Mouse (Mus musculus) olfactory bulb, adult 2 months (tissue): ENCODE results near the gene Tmem88b.

Source experiments
- CTCF ChIP-seq: fragments of 200-500 bp; IDR thresholded peaks from 2 replicates; pipeline ENCODE4 v1.5.1; 2012; ENCODE audit warnings: low read depth, mild to moderate bottlenecking, low read length, moderate library complexity; ENCODE audit not compliant: insufficient read depth
- POLR2A ChIP-seq: fragments of 200-500 bp; IDR thresholded peaks from 2 replicates; pipeline ENCODE4 v1.6.1; 2012; ENCODE audit warnings: mild to moderate bottlenecking, low read depth, low read length, moderate library complexity; ENCODE audit not compliant: insufficient read depth

DNA sequence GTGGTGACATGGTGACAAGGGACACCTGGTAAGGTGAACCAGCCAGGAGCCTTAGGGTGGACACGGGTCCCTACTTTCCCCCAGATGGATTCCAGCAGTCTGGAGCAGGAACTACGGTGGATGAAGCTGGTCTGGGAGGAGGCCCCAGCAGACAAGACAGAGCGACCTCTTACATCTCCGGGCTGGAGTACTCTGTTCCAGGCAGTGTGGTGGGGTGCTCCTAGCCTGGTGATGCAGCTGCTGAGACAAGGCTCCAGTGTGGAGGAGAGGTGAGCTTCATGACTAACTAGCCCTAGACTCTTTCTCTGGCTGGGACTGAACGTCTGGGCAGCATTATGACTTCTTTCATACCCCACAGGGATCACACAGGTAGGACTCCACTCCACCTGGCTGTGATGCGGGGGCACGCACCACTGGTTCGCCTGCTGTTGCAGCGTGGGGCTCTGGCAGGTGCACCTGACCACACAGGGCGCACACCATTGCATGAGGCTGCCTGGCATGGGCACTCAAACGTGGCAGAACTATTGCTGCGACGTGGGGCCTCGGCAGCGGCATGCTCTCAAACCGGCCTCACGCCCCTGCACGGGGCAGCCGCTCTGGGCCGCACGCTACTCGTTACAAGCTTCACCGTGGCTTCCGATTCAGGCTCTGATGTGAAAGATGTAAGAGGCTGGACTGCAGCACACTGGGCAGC is 5.7 kb upstream of the Tmem88b start:
- TF ChIP-seq CTCF (no peak), POLR2A (no peak)
